Mouse (Mus musculus) monocyte, adult 2 months (primary cell): ENCODE measurements at regions not wholly inside any gene's neighbourhood (a gene's known extent, or its start where the extent isn't known, plus 50 kb on each side); places are given as distances from the start of the nearest gene placed in this dataset.
A peak's percentile ranks its signal among the peaks of the same experiment; 100 is the strongest.

Experiments used
- DNase-seq, 2 experiments: peaks; one replicate each; pipeline ENCODE4 v3.0.0; 2022; ENCODE audit warnings: low spot score in 2 of 2, low read depth in 1 of 2

- no peak for DNase-seq
These were observed 123.0 kb upstream of the Ap5m1 start for GRCm38 (mm10) chr14:48942882-48943281.

GRCm38 (mm10) chr14:48930886-48931285, 135.0 kb upstream of the Ap5m1 start:
- no peak for DNase-seq

GRCm38 (mm10) chr14:48925870-48926269, 140.0 kb upstream of the Ap5m1 start:
- DNase-seq = no peak

- DNase-seq = no peak
These were observed 156.5 kb upstream of the Ap5m1 start for GRCm38 (mm10) chr14:48909420-48909819.

GRCm38 (mm10) chr14:48907991-48908698, 157.8 kb upstream of the Ap5m1 start:
- DNase-seq = no peak

GRCm38 (mm10) chr14:48907403-48907973, 158.4 kb upstream of the Ap5m1 start:
- DNase-seq = no peak

GRCm38 (mm10) chr14:48906956-48907355, 158.9 kb upstream of the Ap5m1 start:
- no peak for DNase-seq

- no peak for DNase-seq
These were observed 161.3 kb upstream of the Ap5m1 start for GRCm38 (mm10) chr14:48904576-48904975.

- no peak for DNase-seq
These were observed 162.4 kb upstream of the Ap5m1 start for GRCm38 (mm10) chr14:48903526-48903925.

- no peak for DNase-seq
These were observed 165.7 kb upstream of the Ap5m1 start for GRCm38 (mm10) chr14:48900201-48900600.

- peak; percentile 7 to 10 for DNase-seq
These were observed 168.8 kb upstream of the Ap5m1 start for GRCm38 (mm10) chr14:48897140-48897539.

- peak; percentile 55 to 59 for DNase-seq
These were observed 169.7 kb upstream of the Ap5m1 start for GRCm38 (mm10) chr14:48896235-48896634.

GRCm38 (mm10) chr14:48891216-48891615, 174.7 kb upstream of the Ap5m1 start:
- peak; percentile 4 for DNase-seq

GRCm38 (mm10) chr14:48888954-48889353, 176.9 kb upstream of the Ap5m1 start:
- no peak for DNase-seq

GRCm38 (mm10) chr14:48880041-48880440, 185.9 kb upstream of the Ap5m1 start:
- no peak for DNase-seq

GRCm38 (mm10) chr14:48877998-48878657, 187.8 kb upstream of the Ap5m1 start:
- no peak for DNase-seq

- DNase-seq = no peak
These were observed 194.6 kb upstream of the Ap5m1 start for GRCm38 (mm10) chr14:48871313-48871712.

GRCm38 (mm10) chr14:48869956-48870355, 195.9 kb upstream of the Ap5m1 start:
- DNase-seq = no peak

GRCm38 (mm10) chr14:48855453-48855852, 181.8 kb upstream of the Otx2 start:
- no peak for DNase-seq

- no peak for DNase-seq
These were observed 180.7 kb upstream of the Otx2 start for GRCm38 (mm10) chr14:48854188-48854924.

- DNase-seq = no peak
These were observed 180.0 kb upstream of the Otx2 start for GRCm38 (mm10) chr14:48853479-48854187.
